Comparison of ENCODE assay signal across 16 mouse cellular contexts in the genomic region with DNA sequence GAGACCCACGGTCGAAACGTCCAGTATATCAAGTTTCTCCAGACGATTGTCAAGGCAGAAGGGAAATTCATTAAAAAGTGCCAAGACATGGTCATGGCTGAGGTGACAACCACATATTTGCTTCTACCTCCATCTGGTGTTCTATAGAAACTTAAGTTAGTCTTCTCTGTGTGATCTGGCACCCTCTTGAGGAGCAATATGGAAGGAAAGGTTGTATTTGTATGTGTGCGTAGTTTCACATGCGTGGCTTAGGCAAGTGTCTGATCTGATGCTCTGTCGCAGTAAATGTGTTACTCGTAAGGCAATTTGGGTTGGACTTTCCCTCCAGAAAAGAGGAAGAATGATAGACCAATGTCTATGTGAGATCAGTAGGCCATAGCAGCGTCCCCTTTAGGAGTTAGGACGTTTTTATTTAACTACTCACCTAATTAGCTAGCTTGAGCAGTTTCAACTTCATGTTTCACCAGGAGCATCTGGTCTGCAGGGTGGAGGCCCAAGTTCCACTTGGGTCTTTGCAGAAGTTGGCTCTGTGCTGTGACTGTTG.
DNase-seq lines count a peak whose midpoint lies in the region; ATAC-seq and TF ChIP-seq lines count a peak whose summit lies in the region.
"Had no signal": no experiment of that assay in that cellular context is flagged by ENCODE, and none has a peak within 500 bp of the region (broad histone marks: within the 10 kb centered on the region; RNA-seq: fewer than 3 reads in every experiment).

No protein-coding gene starts in this region.

- H3K4me1 ChIP-seq in kidney, embryonic 15.5 days = no peaks in the 10 kb centered on the region
- H3K4me1 ChIP-seq in kidney, adult 2 months (ENCODE audit: control insufficient read depth, insufficient read depth, low read length) = no peaks in the 10 kb centered on the region
- H3K4me1 ChIP-seq: embryonic facial prominence, embryonic 12.5 days; limb, embryonic 12.5 days had no signal

- 0 out of 2 replicates have a peak, but pooled peaks have one; percentile 18 for ATAC-seq in kidney, embryonic 15.5 days (replicated peaks; ENCODE audit: low FRiP score)
- ATAC-seq in granulocyte monocyte progenitor cell, adult 5-6 weeks (replicated peaks; ENCODE audit: poor library complexity, severe bottlenecking) = 0 out of 2 replicates have a peak, but pooled peaks have one; percentile 18
- no peak for ATAC-seq in activated CD4-positive, CD25-positive, alpha-beta regulatory T cell, adult 4 months

- TF ChIP-seq POLR2A in kidney, adult 2 months (IDR thresholded peaks at IDR 0.05; ENCODE audit: low read depth, low read length) = no peak

- H3K27me3 ChIP-seq in kidney, embryonic 15.5 days = no peaks in the 10 kb centered on the region
- no peaks in the 10 kb centered on the region for H3K27me3 ChIP-seq in kidney, adult 2 months (replicated peaks; ENCODE audit: control insufficient read depth, insufficient read depth, low read length)
- H3K27me3 ChIP-seq: embryonic facial prominence, embryonic 12.5 days; limb, embryonic 12.5 days had no signal

- no peak for TF ChIP-seq CTCF in kidney, adult 2 months (conservative IDR thresholded peaks at IDR 0.05; ENCODE audit: insufficient read depth, insufficient read length, low read depth, low read length)

- H3K4me2 ChIP-seq in kidney, embryonic 15.5 days = no peak overlapping the region
- H3K4me2 ChIP-seq: embryonic facial prominence, embryonic 12.5 days; limb, embryonic 12.5 days had no signal

- peaks cover 86% of the 10 kb centered on the region for H3K36me3 ChIP-seq in kidney, embryonic 15.5 days
- H3K36me3 ChIP-seq in kidney, adult 2 months (ENCODE audit: control insufficient read depth, insufficient read depth, low read length) = peaks cover 28% of the 10 kb centered on the region

- H3K9ac ChIP-seq in kidney, embryonic 15.5 days = no peak overlapping the region
- H3K9ac ChIP-seq: embryonic facial prominence, embryonic 12.5 days; limb, embryonic 12.5 days had no signal

- H3K4me3 ChIP-seq in kidney, embryonic 15.5 days (replicated peaks) = no peak overlapping the region
- H3K4me3 ChIP-seq in kidney, adult 2 months (ENCODE audit: insufficient read depth, low read depth, low read length) = no peak overlapping the region
- H3K4me3 ChIP-seq: embryonic facial prominence, embryonic 12.5 days; limb, embryonic 12.5 days had no signal

- no peaks in the 10 kb centered on the region for H3K9me3 ChIP-seq in kidney, embryonic 15.5 days (replicated peaks)
- H3K9me3 ChIP-seq: embryonic facial prominence, embryonic 12.5 days; limb, embryonic 12.5 days had no signal

- 82% methylated on average over 10 of the region's 10 CpGs for WGBS in kidney, embryonic 15.5 days
- 70% methylated on average over 10 of the region's 10 CpGs for WGBS in kidney, adult 2 months

- DNase-seq in kidney, adult 2 months = no peak
- DNase-seq in 3T3-L1 (ENCODE audit: low read depth, low spot score) = peak; percentile 53
- peak; percentile 89 for DNase-seq in A20 (ENCODE audit: low read depth, low spot score)
- no peak for DNase-seq in spleen, postnatal 10 days (ENCODE audit: low spot score in 2 of 2)
- DNase-seq: adrenal gland, postnatal 25 days; cerebellum, adult 8-10 months; heart, postnatal 4 days; kidney, adult 18-20 months; lung, postnatal 10 days; right cerebral cortex, postnatal 25 days; thymus, postnatal 4 days had no signal

- H3K27ac ChIP-seq in kidney, embryonic 15.5 days = no peak overlapping the region
- no peak overlapping the region for H3K27ac ChIP-seq in kidney, adult 2 months (ENCODE audit: insufficient read depth, low read depth, low read length)
- H3K27ac ChIP-seq: embryonic facial prominence, embryonic 12.5 days; limb, embryonic 12.5 days had no signal

Comparison
In these comparisons a context has a peak if more than half of its experiments do, and no peak if none do; other contexts are left out.
1. DNase-seq: peak in 3T3-L1 (single experiment) and A20 (single experiment); none in kidney, adult 2 months (single experiment) and spleen, postnatal 10 days (0 of 2).